Mouse (Mus musculus) limb, embryonic 12.5 days (tissue): ENCODE results near the gene Gm47996. TPM values are rescaled to one million over a fixed set of nuclear protein-coding genes. Genes with fewer than 3 reads are reported as not detected.

Experiments
- ATAC-seq: fragments of 200-750 bp; cut with Nextera tagmentation; 2 replicates; pipeline ENCODE4 v1.8.0; 2017; ENCODE audit warnings: low read depth, moderate TSS enrichment; ENCODE audit not compliant: insufficient number of reproducible peaks, insufficient read depth, low FRiP score, low TSS enrichment
- H3K27ac ChIP-seq: fragments of 300-500 bp; sonication (generic); 2 replicates; pipeline ENCODE4 v1.5.1; 2016; ENCODE audit warnings: mild to moderate bottlenecking, moderate library complexity
- H3K27me3 ChIP-seq: fragments of 300-500 bp; sonication (generic); 2 replicates; pipeline ENCODE4 v1.6.1; 2016; ENCODE audit warnings: mild to moderate bottlenecking, moderate library complexity
- H3K36me3 ChIP-seq: fragments of 300-500 bp; sonication (generic); 2 replicates; pipeline ENCODE4 v1.6.1; 2016; ENCODE audit warnings: mild to moderate bottlenecking, moderate library complexity
- H3K4me1 ChIP-seq: fragments of 300-500 bp; sonication (generic); replicated peaks from 2 replicates; pipeline ENCODE4 v1.6.1; 2016
- H3K4me2 ChIP-seq: fragments of 300-500 bp; sonication (generic); 2 replicates; pipeline ENCODE4 v1.6.1; 2016; ENCODE audit warnings: mild to moderate bottlenecking, moderate library complexity
- H3K4me3 ChIP-seq: fragments of 300-500 bp; sonication (generic); replicated peaks from 2 replicates; pipeline ENCODE4 v1.5.1; 2016; ENCODE audit warnings: mild to moderate bottlenecking
- H3K9ac ChIP-seq: fragments of 300-500 bp; sonication (generic); replicated peaks from 2 replicates; pipeline ENCODE4 v1.6.1; 2016; ENCODE audit warnings: mild to moderate bottlenecking, moderate library complexity
- H3K9me3 ChIP-seq: fragments of 300-500 bp; sonication (generic); 2 replicates; pipeline ENCODE4 v1.6.1; 2016; ENCODE audit warnings: mild to moderate bottlenecking, moderate library complexity
- WGBS: fragments of 180-500 bp; shearing (Covaris S2); methylation state at CpG from one replicate; pipeline ENCODE4 v1.1.7; 2016; 5-methylcytosine and 5-hydroxymethylcytosine counted together
- polyA plus RNA-seq: library from polyadenylated mRNA; unstranded; fragments of >200 nt; fragmentation: Nextera tagmentation; extraction: Ambion mirVana; gene quantifications from 2 replicates; pipeline ENCODE4 v1.2.1, GENCODE M21; 2016

The Gm47996 gene
- polyA plus RNA-seq, 1 experiment from 2014 or later, result not detected

DNA sequence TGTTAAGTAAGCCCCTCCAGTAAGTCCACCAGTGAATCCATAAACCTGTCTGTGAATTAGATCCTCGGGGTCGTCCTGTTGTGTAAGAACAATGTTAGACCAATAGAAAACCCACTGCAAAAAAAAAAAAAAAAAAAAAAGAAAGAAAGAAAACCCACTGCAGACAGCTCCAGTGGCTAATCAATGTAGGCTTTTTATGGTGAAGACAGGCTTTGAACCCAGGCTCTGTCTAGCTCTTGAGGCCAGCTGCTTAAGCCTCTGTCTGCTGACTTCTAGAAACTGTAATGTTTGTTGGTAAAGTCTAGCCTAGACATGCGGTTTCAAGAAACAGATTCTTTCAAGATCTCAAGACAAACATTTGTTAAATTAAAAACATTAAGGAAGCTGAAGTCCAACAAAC is 40.2 kb downstream of the Gm47996 start:
- no peaks in the 10 kb centered on the region for H3K27me3 ChIP-seq
- no peak overlapping the region for H3K9ac ChIP-seq
- no peak overlapping the region for H3K4me3 ChIP-seq
- peaks cover 21% of the 10 kb centered on the region for H3K4me1 ChIP-seq
- no peaks in the 10 kb centered on the region for H3K36me3 ChIP-seq
- ATAC-seq, result no peak
- 82% methylated on average over 3 of the region's 3 CpGs for WGBS
- H3K9me3 ChIP-seq, result no peaks in the 10 kb centered on the region
- H3K4me2 ChIP-seq, result no peak overlapping the region
- H3K27ac ChIP-seq, result no peak overlapping the region

DNA sequence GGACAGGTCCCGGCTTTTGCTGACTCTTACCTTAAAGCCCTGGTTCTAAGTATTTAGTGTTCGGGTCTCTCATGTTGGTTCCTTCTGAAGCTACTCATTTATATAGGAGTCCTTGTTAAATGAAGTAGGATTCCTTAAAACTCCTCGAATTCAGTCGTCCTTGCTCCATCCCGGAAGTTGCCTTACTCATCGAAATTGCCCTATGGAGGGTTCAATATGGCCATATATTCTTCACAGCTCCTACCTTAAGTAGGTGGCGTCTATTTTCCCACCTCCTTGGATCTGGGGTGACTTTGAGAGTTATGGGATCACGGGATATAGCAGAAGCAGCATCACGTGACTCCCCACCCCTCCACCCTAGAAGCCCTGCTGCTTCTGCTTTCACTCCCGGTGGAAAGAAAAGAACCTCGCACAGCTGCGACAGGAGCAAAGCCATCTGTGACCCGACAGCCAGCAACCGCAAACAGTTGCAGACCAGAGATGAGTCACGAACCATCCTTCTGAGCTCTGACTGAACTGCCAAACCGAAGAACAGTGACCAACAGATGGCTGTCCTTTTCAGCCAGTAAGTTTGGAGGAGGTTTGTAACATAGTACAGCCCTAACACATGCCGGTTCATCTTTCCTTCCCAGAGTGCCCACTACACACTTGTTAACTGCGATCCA is 40.7 kb downstream of the Gm47996 start:
- no peaks in the 10 kb centered on the region for H3K27me3 ChIP-seq
- peaks cover 21% of the 10 kb centered on the region for H3K4me1 ChIP-seq
- no peaks in the 10 kb centered on the region for H3K36me3 ChIP-seq
- no peak overlapping the region for H3K4me3 ChIP-seq
- WGBS, result 60% methylated on average over 18 of the region's 18 CpGs
- H3K4me2 ChIP-seq, result peak overlapping the region; percentile 32
- no peaks in the 10 kb centered on the region for H3K9me3 ChIP-seq
- ATAC-seq, result no peak
- no peak overlapping the region for H3K27ac ChIP-seq
- no peak overlapping the region for H3K9ac ChIP-seq

- Histone ChIP-seq H3K4me2 (peak overlapping the region; percentile 32; the same call in 1 of the 2 replicates), H3K4me3 (no peak overlapping the region), H3K27ac (no peak overlapping the region), H3K9me3 (no peaks in the 10 kb centered on the region), H3K27me3 (no peaks in the 10 kb centered on the region), H3K9ac (no peak overlapping the region), H3K4me1 (peaks cover 21% of the 10 kb centered on the region), H3K36me3 (no peaks in the 10 kb centered on the region)
- ATAC-seq, result no peak; the same call in 1 of the 2 replicates
- 77% methylated on average over 14 of the region's 14 CpGs for WGBS
These were observed 41.5 kb downstream of the Gm47996 start for GRCm38 (mm10) chr1:151251194-151252010.

- peaks cover 29% of the 10 kb centered on the region for H3K4me1 ChIP-seq
- no peaks in the 10 kb centered on the region for H3K36me3 ChIP-seq
- no peaks in the 10 kb centered on the region for H3K9me3 ChIP-seq
- ATAC-seq, result no peak
- no peaks in the 10 kb centered on the region for H3K27me3 ChIP-seq
- H3K9ac ChIP-seq, result no peak overlapping the region
- no peak overlapping the region for H3K27ac ChIP-seq
- no peak overlapping the region for H3K4me2 ChIP-seq
- no peak overlapping the region for H3K4me3 ChIP-seq
- 76% methylated on average over 5 of the region's 5 CpGs for WGBS
These were observed 45.5 kb downstream of the Gm47996 start for GRCm38 (mm10) chr1:151255422-151255821.

DNA sequence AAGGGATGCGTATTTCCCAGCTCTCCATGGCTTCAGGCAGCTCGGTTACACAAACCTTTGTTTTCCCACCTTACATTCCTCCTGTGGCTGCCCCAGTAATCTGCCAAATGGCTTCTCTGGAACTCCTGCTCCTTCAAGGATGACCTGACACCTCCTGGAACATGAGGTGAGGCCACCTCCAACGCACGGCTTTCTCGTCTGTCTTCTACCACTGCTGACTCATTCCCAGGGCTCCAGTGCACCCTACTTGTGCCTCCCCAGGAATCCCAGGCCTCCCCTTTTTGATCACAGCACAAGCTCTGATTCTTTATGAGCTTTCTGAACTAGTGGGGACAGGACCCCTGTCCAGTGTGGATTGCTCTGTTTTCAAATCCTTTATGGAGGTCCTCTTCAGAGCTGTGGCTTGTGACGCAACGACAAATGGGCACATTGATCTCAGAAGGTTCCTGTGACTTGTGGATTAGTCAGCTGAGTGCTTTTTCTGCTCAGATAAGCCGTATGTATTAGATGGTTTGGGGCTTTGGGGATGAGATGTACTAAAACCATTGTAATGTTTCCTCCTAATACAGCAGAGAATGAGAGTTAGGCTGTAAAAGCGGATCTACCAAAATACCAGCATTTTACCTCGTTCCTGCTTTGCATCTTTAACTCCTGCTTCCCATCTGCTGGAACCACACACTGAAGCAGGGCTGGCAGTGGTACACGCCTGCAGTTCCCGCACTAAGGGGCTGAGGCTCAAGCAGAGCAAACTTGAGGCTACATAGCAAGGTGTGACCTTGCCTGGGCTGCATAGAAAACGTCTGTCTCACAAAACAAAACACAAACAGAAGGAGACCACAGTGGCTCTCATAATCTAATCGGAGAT is 48.4 kb downstream of the Gm47996 start:
- Histone ChIP-seq H3K4me2 (no peak overlapping the region), H3K9me3 (no peaks in the 10 kb centered on the region), H3K27me3 (no peaks in the 10 kb centered on the region), H3K9ac (no peak overlapping the region), H3K36me3 (no peaks in the 10 kb centered on the region), H3K27ac (no peak overlapping the region), H3K4me3 (no peak overlapping the region), H3K4me1 (peaks cover 8% of the 10 kb centered on the region; the same call in 1 of the 2 replicates)
- WGBS, result 51% methylated on average over 14 of the region's 14 CpGs
- ATAC-seq, result no peak

GRCm38 (mm10) chr1:151259061-151259460 is 49.1 kb downstream of the Gm47996 start:
- 50% methylated on average over 8 of the region's 8 CpGs for WGBS
- ATAC-seq, result no peak
- no peak overlapping the region for H3K4me2 ChIP-seq
- no peaks in the 10 kb centered on the region for H3K27me3 ChIP-seq
- no peak overlapping the region for H3K27ac ChIP-seq
- no peaks in the 10 kb centered on the region for H3K36me3 ChIP-seq
- no peaks in the 10 kb centered on the region for H3K9me3 ChIP-seq
- no peak overlapping the region for H3K4me3 ChIP-seq
- no peak overlapping the region for H3K9ac ChIP-seq
- H3K4me1 ChIP-seq, result peaks cover 8% of the 10 kb centered on the region; the same call in 1 of the 2 replicates

Other genes with a start within 250 kb of the Gm47996 start
- gene Hmcn1, start 216.7 kb upstream of the Gm47996 start, polyA plus RNA-seq, result 23.8 and 25.6 TPM in 2 replicates
- gene Gm47985, start 27.6 kb upstream of the Gm47996 start, polyA plus RNA-seq, result 0.92 and 1.3 TPM in 2 replicates
- not detected in 2 replicates for gene Gm8947, start 17.8 kb upstream of the Gm47996 start, polyA plus RNA-seq
- not detected in 2 replicates for gene Gm47995, start 11.7 kb upstream of the Gm47996 start, polyA plus RNA-seq
- not detected in 2 replicates for gene 3110040M04Rik, start 6.0 kb upstream of the Gm47996 start, polyA plus RNA-seq
- gene Ivns1abp, start 134.3 kb downstream of the Gm47996 start, polyA plus RNA-seq, result 352 and 354 TPM in 2 replicates
- gene Swt1, start 218.3 kb downstream of the Gm47996 start, polyA plus RNA-seq, result 29.7 and 30.7 TPM in 2 replicates
- 53.4 and 60.3 TPM in 2 replicates for gene Trmt1l, start 218.4 kb downstream of the Gm47996 start, polyA plus RNA-seq